Mouse (Mus musculus): ENCODE data around the gene Styxl1. TPM values are rescaled to one million over a fixed set of nuclear protein-coding genes. Genes with fewer than 3 reads are reported as not detected.
A peak's percentile ranks its signal among the peaks of the same experiment; 100 is the strongest.

Gene Styxl1
- not detected in 2 replicates for polyA plus RNA-seq (2012; rRNA removed)

- peak in 1 of 2 experiments; percentile 2 for DNase-seq (ENCODE audit: low read depth in 1 of 2, low spot score in 2 of 2)
- TF ChIP-seq CTCF (IDR thresholded peaks at IDR 0.05; ENCODE audit: extremely low read depth, insufficient read depth, insufficient read length, insufficient replicate concordance) (no peak), POLR2A (IDR thresholded peaks at IDR 0.05; ENCODE audit: low read depth, low read length) (peak; percentile 15; the same call in 1 of the 2 replicates)
- 1% methylated on average over 45 of the region's 45 CpGs for WGBS
Observed at GRCm38 (mm10) chr5:135777796-135778470, at the start of gene Styxl1. Styxl1 (minus strand) TSS chr5:135778385.

DNA sequence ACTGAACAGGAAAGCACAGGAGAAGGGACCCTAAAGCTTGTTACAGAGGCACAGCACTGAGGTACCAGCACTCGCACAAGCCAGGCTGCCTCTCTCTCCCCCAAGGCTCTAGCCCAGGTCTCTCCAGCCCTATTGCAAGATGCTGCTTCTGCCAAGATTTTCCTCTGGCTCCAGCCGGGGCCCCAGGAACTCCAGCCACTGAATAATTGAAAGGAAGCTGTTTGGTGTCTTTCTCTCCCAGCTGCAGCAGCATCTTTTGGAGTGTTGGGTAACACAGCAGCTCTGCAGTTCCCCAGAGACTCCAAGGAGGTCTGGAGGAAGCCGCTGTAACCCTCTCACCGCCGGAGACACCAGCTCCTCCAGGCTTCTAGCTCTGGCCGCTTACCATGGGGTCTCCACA lies 48.0 kb upstream of the Styxl1 start:
- 38% methylated on average over 6 of the region's 6 CpGs for WGBS
- H3K36me3 ChIP-seq (ENCODE audit: control insufficient read depth, insufficient read depth, low read length), result no peaks in the 10 kb centered on the region
- DNase-seq (ENCODE audit: low read depth in 1 of 2, low spot score in 2 of 2), result no peak
- no peak for TF ChIP-seq POLR2A (IDR thresholded peaks at IDR 0.05; ENCODE audit: low read depth, low read length)
- TF ChIP-seq CTCF (IDR thresholded peaks at IDR 0.05; ENCODE audit: extremely low read depth, insufficient read depth, insufficient read length, insufficient replicate concordance), result no peak
- H3K4me1 ChIP-seq (ENCODE audit: control insufficient read depth, insufficient read depth, insufficient read length), result no peaks in the 10 kb centered on the region
- H3K4me3 ChIP-seq (ENCODE audit: extremely low read depth, insufficient read depth, insufficient read length), result no peak overlapping the region
- H3K27ac ChIP-seq (ENCODE audit: insufficient read depth, low read length), result no peak overlapping the region
- H3K27me3 ChIP-seq (ENCODE audit: control insufficient read depth, insufficient read depth, low read length), result no peaks in the 10 kb centered on the region

More at GRCm38 (mm10) chr5:135777796-135778470, at the start of gene Styxl1:
- Histone ChIP-seq H3K4me1 (ENCODE audit: control insufficient read depth, insufficient read depth, insufficient read length) (peaks cover 9% of the 10 kb centered on the region; the same call in 1 of the 2 replicates), H3K27ac (ENCODE audit: insufficient read depth, low read length) (peak within 1 kb of the TSS; percentile 93), H3K36me3 (ENCODE audit: control insufficient read depth, insufficient read depth, low read length) (no peaks in the 10 kb centered on the region), H3K4me3 (ENCODE audit: extremely low read depth, insufficient read depth, insufficient read length) (peak within 1 kb of the TSS; percentile 94), H3K27me3 (ENCODE audit: control insufficient read depth, insufficient read depth, low read length) (no peaks in the 10 kb centered on the region)

DNA sequence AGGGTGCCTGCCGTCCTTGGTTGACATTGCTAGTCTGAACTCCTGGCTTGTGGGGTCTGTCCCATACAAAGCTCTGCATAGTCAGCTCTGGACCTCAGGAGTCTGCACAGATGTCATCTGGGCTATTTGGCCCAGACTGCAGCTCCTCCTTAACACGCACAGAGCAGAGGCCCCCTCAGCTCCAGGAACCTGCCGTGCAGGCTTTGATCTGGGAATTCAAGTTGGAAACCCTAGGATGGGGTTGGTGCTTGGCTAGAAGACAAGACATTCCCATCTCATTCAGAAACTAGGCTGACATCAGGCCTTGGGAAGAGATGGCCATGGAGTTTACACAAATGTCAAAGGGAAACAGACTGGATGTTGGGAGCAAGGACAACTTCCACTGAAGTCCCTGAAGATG lies 46.3 kb upstream of the Styxl1 start:
- no peaks in the 10 kb centered on the region for H3K4me1 ChIP-seq (ENCODE audit: control insufficient read depth, insufficient read depth, insufficient read length)
- WGBS, result 71% methylated on average over 3 of the region's 3 CpGs
- no peak for DNase-seq (ENCODE audit: low read depth in 1 of 2, low spot score in 2 of 2)
- H3K27me3 ChIP-seq (ENCODE audit: control insufficient read depth, insufficient read depth, low read length), result no peaks in the 10 kb centered on the region
- no peak overlapping the region for H3K27ac ChIP-seq (ENCODE audit: insufficient read depth, low read length)
- H3K36me3 ChIP-seq (ENCODE audit: control insufficient read depth, insufficient read depth, low read length), result no peaks in the 10 kb centered on the region
- H3K4me3 ChIP-seq (ENCODE audit: extremely low read depth, insufficient read depth, insufficient read length), result no peak overlapping the region
- TF ChIP-seq POLR2A (IDR thresholded peaks at IDR 0.05; ENCODE audit: low read depth, low read length) (no peak), CTCF (IDR thresholded peaks at IDR 0.05; ENCODE audit: extremely low read depth, insufficient read depth, insufficient read length, insufficient replicate concordance) (no peak)

DNA sequence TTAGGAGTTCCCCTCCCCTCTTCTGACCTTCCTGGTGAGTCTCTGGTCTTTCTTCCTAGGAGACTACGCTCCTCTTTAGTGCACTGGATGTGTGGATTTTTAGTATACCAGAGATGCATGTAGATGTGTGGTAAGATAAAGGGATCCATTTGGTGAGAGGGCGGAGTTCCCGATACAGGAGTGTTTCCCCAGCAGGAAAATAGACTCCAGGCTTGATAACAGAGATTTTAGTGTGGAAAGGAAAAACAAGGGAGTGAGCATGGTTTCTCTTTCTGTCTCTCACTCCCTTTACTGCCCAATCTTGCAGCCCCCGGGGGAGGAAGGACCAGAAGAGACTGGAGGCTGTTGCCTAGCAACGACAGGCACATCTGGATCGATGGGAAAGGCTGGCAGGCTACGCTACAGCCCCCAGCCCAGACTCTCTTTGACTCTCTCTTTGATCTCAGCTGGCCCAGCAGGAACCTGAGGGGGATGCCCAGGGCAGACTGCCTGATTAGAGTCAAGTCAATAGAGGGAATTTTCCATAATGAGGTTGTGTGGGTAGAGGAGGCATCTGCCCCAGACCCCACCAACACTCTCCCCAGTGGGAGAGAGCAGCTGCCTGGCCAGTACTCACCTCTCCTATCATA lies 44.2 kb upstream of the Styxl1 start:
- TF ChIP-seq POLR2A (IDR thresholded peaks at IDR 0.05; ENCODE audit: low read depth, low read length), result no peak
- TF ChIP-seq CTCF (IDR thresholded peaks at IDR 0.05; ENCODE audit: extremely low read depth, insufficient read depth, insufficient read length, insufficient replicate concordance), result no peak
- Histone ChIP-seq H3K4me3 (ENCODE audit: extremely low read depth, insufficient read depth, insufficient read length) (no peak overlapping the region), H3K36me3 (ENCODE audit: control insufficient read depth, insufficient read depth, low read length) (no peaks in the 10 kb centered on the region), H3K27ac (ENCODE audit: insufficient read depth, low read length) (no peak overlapping the region), H3K4me1 (ENCODE audit: control insufficient read depth, insufficient read depth, insufficient read length) (no peaks in the 10 kb centered on the region), H3K27me3 (ENCODE audit: control insufficient read depth, insufficient read depth, low read length) (no peaks in the 10 kb centered on the region)
- 30% methylated on average over 7 of the region's 7 CpGs for WGBS
- DNase-seq (ENCODE audit: low read depth in 1 of 2, low spot score in 2 of 2), result no peak

GRCm38 (mm10) chr5:135818491-135818890 lies 40.3 kb upstream of the Styxl1 start:
- WGBS, result 41% methylated on average over 7 of the region's 7 CpGs
- Histone ChIP-seq H3K4me1 (ENCODE audit: control insufficient read depth, insufficient read depth, insufficient read length) (no peaks in the 10 kb centered on the region), H3K27me3 (ENCODE audit: control insufficient read depth, insufficient read depth, low read length) (no peaks in the 10 kb centered on the region), H3K36me3 (ENCODE audit: control insufficient read depth, insufficient read depth, low read length) (no peaks in the 10 kb centered on the region), H3K4me3 (ENCODE audit: extremely low read depth, insufficient read depth, insufficient read length) (no peak overlapping the region), H3K27ac (ENCODE audit: insufficient read depth, low read length) (no peak overlapping the region)
- no peak for TF ChIP-seq POLR2A (IDR thresholded peaks at IDR 0.05; ENCODE audit: low read depth, low read length)
- no peak for TF ChIP-seq CTCF (IDR thresholded peaks at IDR 0.05; ENCODE audit: extremely low read depth, insufficient read depth, insufficient read length, insufficient replicate concordance)
- DNase-seq (ENCODE audit: low read depth in 1 of 2, low spot score in 2 of 2), result no peak

- H3K27ac ChIP-seq (ENCODE audit: insufficient read depth, low read length), result no peak overlapping the region
- H3K4me1 ChIP-seq (ENCODE audit: control insufficient read depth, insufficient read depth, insufficient read length), result no peaks in the 10 kb centered on the region
- WGBS, result 60% methylated on average over 5 of the region's 5 CpGs
- H3K36me3 ChIP-seq (ENCODE audit: control insufficient read depth, insufficient read depth, low read length), result no peaks in the 10 kb centered on the region
- TF ChIP-seq CTCF (IDR thresholded peaks at IDR 0.05; ENCODE audit: extremely low read depth, insufficient read depth, insufficient read length, insufficient replicate concordance), result no peak
- no peak for TF ChIP-seq POLR2A (IDR thresholded peaks at IDR 0.05; ENCODE audit: low read depth, low read length)
- DNase-seq (ENCODE audit: low read depth in 1 of 2, low spot score in 2 of 2), result no peak
- H3K4me3 ChIP-seq (ENCODE audit: extremely low read depth, insufficient read depth, insufficient read length), result no peak overlapping the region
- no peaks in the 10 kb centered on the region for H3K27me3 ChIP-seq (ENCODE audit: control insufficient read depth, insufficient read depth, low read length)
Observed at GRCm38 (mm10) chr5:135812991-135813390, 34.8 kb upstream of the Styxl1 start.

DNA sequence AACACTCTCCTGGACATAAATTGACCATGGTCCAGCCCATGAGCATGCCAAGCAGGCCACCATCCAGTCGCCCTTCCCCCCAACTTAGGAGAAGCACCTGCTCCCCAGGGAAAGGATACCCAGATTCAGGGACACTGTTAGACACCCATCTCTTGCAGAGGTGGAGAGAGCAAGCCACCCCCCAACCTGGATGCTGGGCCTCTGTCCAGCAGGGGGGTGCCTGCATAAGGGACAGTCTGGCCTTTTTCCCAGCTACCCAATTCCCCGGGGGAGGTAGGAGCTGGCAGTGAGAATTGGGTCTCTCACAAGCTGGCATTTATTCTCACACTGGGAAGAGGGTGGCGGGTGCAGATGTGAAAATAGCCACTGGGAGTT lies 29.1 kb upstream of the Styxl1 start:
- 57% methylated on average over 3 of the region's 3 CpGs for WGBS
- Histone ChIP-seq H3K4me3 (ENCODE audit: extremely low read depth, insufficient read depth, insufficient read length) (no peak overlapping the region), H3K4me1 (ENCODE audit: control insufficient read depth, insufficient read depth, insufficient read length) (no peaks in the 10 kb centered on the region), H3K27me3 (ENCODE audit: control insufficient read depth, insufficient read depth, low read length) (peaks cover 1% of the 10 kb centered on the region; the same call in 1 of the 2 replicates), H3K27ac (ENCODE audit: insufficient read depth, low read length) (no peak overlapping the region), H3K36me3 (ENCODE audit: control insufficient read depth, insufficient read depth, low read length) (no peaks in the 10 kb centered on the region)
- no peak for DNase-seq (ENCODE audit: low read depth in 1 of 2, low spot score in 2 of 2)
- TF ChIP-seq CTCF (IDR thresholded peaks at IDR 0.05; ENCODE audit: extremely low read depth, insufficient read depth, insufficient read length, insufficient replicate concordance), result no peak
- TF ChIP-seq POLR2A (IDR thresholded peaks at IDR 0.05; ENCODE audit: low read depth, low read length), result no peak
